19 mouse cellular contexts compared by ENCODE assay signal in the genomic region with DNA sequence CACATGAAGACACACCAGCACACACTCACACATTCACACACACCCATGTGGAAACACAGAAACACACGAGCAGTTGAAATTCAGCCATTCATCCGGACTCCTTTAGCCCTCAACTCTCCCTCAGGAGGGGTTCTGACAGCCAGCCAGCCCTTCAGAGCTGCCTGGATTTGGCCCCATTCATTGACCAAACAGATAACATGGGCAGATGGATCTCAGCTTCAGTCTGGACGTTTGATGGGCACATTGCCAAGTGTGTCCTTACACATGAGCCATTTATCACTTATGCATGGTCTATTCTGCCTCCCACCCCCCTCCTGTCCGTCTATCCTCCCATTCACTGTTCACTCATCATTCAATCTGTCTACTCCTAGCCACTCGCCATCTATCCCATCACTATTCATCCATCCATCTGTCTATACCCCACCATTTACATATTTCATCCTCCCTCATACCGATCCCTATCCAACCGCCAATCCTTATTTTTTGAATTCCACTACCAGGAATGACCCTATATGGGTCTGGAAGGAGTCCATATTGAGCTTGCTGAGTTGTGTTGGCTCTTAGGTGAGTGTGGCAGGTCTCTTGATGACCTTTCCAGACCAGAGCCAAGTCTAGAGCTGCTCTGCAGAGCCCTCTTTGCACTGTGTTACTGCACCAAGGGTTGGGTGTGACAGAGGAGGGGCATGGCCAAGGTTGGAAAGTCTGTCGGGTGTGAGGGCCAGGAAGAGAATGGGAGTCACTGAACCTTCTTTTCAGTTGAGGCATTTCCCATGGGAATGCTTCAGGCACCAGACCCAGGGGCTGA. TPM values are rescaled to one million over a fixed set of nuclear protein-coding genes. Genes with fewer than 3 reads are reported as not detected.
A peak's percentile ranks its signal among the peaks of the same experiment; 100 is the strongest.
DNase-seq lines count a peak whose midpoint lies in the region; ATAC-seq lines count a peak whose summit lies in the region.
"Had no signal": no experiment of that assay in that cellular context is flagged by ENCODE, and none has a peak within 500 bp of the region (broad histone marks: within the 10 kb centered on the region; RNA-seq: fewer than 3 reads in every experiment).

No protein-coding gene starts in this region.

- no peaks in the 10 kb centered on the region for H3K9me3 ChIP-seq in forebrain, embryonic 15.5 days
- peaks cover 7% of the 10 kb centered on the region for H3K9me3 ChIP-seq in forebrain, embryonic 10.5 days
- H3K9me3 ChIP-seq in forebrain, embryonic 16.5 days (ENCODE audit: control insufficient read depth, low read length), result no peaks in the 10 kb centered on the region

- peak; percentile 76 for ATAC-seq in forebrain, embryonic 15.5 days (replicated peaks)
- peak; percentile 61 for ATAC-seq in forebrain, embryonic 16.5 days

- 45% methylated on average over 8 of the region's 8 CpGs for WGBS in forebrain, embryonic 15.5 days
- 76% methylated on average over 8 of the region's 8 CpGs for WGBS in forebrain, embryonic 10.5 days
- 38% methylated on average over 8 of the region's 8 CpGs for WGBS in forebrain, embryonic 16.5 days

- H3K4me3 ChIP-seq in forebrain, embryonic 15.5 days, result no peak overlapping the region
- no peak overlapping the region for H3K4me3 ChIP-seq in forebrain, embryonic 10.5 days
- H3K4me3 ChIP-seq in forebrain, embryonic 16.5 days (replicated peaks; ENCODE audit: low read length), result no peak overlapping the region
- H3K4me3 ChIP-seq: heart, adult 2 months; left cerebral cortex, adult 2 months; limb, embryonic 13.5 days had no signal

- no peaks in the 10 kb centered on the region for H3K27me3 ChIP-seq in forebrain, embryonic 15.5 days
- H3K27me3 ChIP-seq in forebrain, embryonic 10.5 days (ENCODE audit: poor library complexity, severe bottlenecking), result peaks cover 7% of the 10 kb centered on the region; the same call in 1 of the 2 replicates
- H3K27me3 ChIP-seq in forebrain, embryonic 16.5 days (replicated peaks; ENCODE audit: control insufficient read depth, insufficient read depth, low read length), result no peaks in the 10 kb centered on the region

- peaks cover 27% of the 10 kb centered on the region for H3K4me1 ChIP-seq in forebrain, embryonic 15.5 days
- H3K4me1 ChIP-seq in forebrain, embryonic 10.5 days, result peaks cover 11% of the 10 kb centered on the region
- H3K4me1 ChIP-seq in forebrain, embryonic 16.5 days (replicated peaks; ENCODE audit: control insufficient read depth, insufficient read depth, low read length), result peaks cover 30% of the 10 kb centered on the region

- H3K9ac ChIP-seq in forebrain, embryonic 15.5 days (replicated peaks), result no peak overlapping the region
- no peak overlapping the region for H3K9ac ChIP-seq in forebrain, embryonic 16.5 days (replicated peaks; ENCODE audit: low read depth, low read length)
- H3K9ac ChIP-seq: liver, embryonic 14.5 days had no signal

- H3K4me2 ChIP-seq in forebrain, embryonic 15.5 days (replicated peaks), result no peak overlapping the region
- H3K4me2 ChIP-seq in forebrain, embryonic 16.5 days (ENCODE audit: low read length), result no peak overlapping the region
- H3K4me2 ChIP-seq: limb, embryonic 13.5 days had no signal

- peak overlapping the region; percentile 80 for H3K27ac ChIP-seq in forebrain, embryonic 15.5 days (replicated peaks)
- H3K27ac ChIP-seq in forebrain, embryonic 10.5 days, result no peak overlapping the region
- H3K27ac ChIP-seq in forebrain, embryonic 16.5 days (ENCODE audit: low read length), result peak overlapping the region; percentile 65
- H3K27ac ChIP-seq: heart, adult 2 months; left cerebral cortex, adult 2 months; limb, embryonic 13.5 days; liver, embryonic 14.5 days had no signal

- no peaks in the 10 kb centered on the region for H3K36me3 ChIP-seq in forebrain, embryonic 15.5 days
- H3K36me3 ChIP-seq in forebrain, embryonic 10.5 days (replicated peaks), result no peaks in the 10 kb centered on the region
- H3K36me3 ChIP-seq in forebrain, embryonic 16.5 days (ENCODE audit: control insufficient read depth, insufficient read depth), result no peaks in the 10 kb centered on the region
- H3K36me3 ChIP-seq: limb, embryonic 13.5 days had no signal

- no peak for DNase-seq in forebrain, embryonic 10.5 days (ENCODE audit: extremely low spot score, low spot score)
- peak; percentile 48 to 68 for DNase-seq in right cerebral cortex, postnatal 10 days (ENCODE audit: low spot score in 2 of 2)
- no peak for DNase-seq in right cerebral cortex, postnatal 36 days (ENCODE audit: low spot score in 2 of 2)
- peak; percentile 25 for DNase-seq in retina, postnatal 7 days (ENCODE audit: low read depth, low spot score)
- DNase-seq in heart, adult 9 months (ENCODE audit: low spot score in 2 of 2), result no peak
- no peak for DNase-seq in adrenal gland, postnatal 14 days
- DNase-seq: adrenal gland, postnatal 25 days; B cell, adult 2 months; gastrocnemius, postnatal 14 days; heart, adult 2 months; kidney, adult 18-20 months; kidney, postnatal 14 days; lung, postnatal 14 days; thymus, postnatal 25 days had no signal

RNA-seq across cellular contexts. Expression of gene Lrpap1, which starts 42.6 kb away (rescaled TPM):
- 146 and 152 TPM in 2 replicates for polyA plus RNA-seq in forebrain, embryonic 15.5 days (2015; fragmentation: Nextera tagmentation; extraction: Ambion mirVana)
- 73.0 and 75.0 TPM in 2 replicates for polyA plus RNA-seq in forebrain, embryonic 10.5 days (2016; fragmentation: Nextera tagmentation; extraction: Ambion mirVana)
- 151 and 155 TPM in 2 replicates for polyA plus RNA-seq in forebrain, embryonic 16.5 days (2015; fragmentation: Nextera tagmentation; extraction: Ambion mirVana)
- total RNA-seq in adrenal gland, postnatal 14 days (2021), result 80.8 and 88.8 TPM in 2 replicates

Comparison
In these comparisons a context has a peak if more than half of its experiments do, and no peak if none do; other contexts are left out.
1. DNase-seq: peak in right cerebral cortex, postnatal 10 days (2 of 2) and retina, postnatal 7 days (single experiment); none in forebrain, embryonic 10.5 days (single experiment), right cerebral cortex, postnatal 36 days (0 of 2), heart, adult 9 months (0 of 2) and adrenal gland, postnatal 14 days (single experiment).